Mouse (Mus musculus) adrenal gland, adult 8-10 months (tissue): ENCODE measurements around the gene Abcd3. TPM values are rescaled to one million over a fixed set of nuclear protein-coding genes. Genes with fewer than 3 reads are reported as not detected.

Experiments used
- DNase-seq: peaks from one replicate; pipeline ENCODE4 v3.0.0; 2022
- total RNA-seq, 4 experiments: library from RNA; stranded (reverse); gene quantifications; 2 replicates each; pipeline ENCODE4 v1.2.4; 2022

Abcd3 gene
- total RNA-seq = 10 to 100 TPM; 73.7 to 90.3 (median 78.7) TPM

DNA sequence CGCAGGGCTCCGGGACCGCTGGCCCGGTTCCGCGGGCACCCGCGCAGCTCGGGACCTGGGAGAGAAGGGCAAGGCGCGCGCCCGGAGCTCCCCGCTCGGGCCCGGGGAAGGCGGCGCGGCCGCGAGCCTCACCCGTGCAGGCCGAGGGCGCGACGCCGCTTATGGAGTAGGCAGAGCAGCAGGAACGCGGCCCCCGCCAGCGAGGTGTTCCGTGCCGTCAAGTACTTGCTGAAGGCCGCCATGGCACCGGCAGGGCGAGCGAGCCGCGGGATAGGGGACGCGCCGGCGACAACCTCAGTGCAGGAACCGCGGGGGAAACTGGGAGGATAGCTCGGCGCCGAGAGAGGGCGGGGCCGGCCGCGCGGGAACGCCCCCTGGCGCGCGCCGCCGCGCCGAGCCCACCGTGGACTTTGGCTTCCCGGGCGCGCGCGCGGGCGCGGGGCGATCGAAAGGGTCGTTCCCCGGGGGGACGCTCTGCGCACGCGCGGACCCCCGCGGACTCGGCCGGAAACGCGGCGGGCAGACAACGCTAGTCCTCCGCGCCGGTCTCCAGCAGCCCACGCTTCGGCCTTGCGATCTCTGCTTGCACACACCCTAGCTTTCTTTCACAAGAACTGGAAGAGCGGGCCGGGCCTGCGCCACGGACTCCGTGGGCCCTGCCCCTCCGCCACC, at the start of gene Abcd3:
Abcd3 (minus strand) TSS at position 426 of the 672 bp plus-strand sequence.
- DNase-seq = peak; percentile 80

DNA sequence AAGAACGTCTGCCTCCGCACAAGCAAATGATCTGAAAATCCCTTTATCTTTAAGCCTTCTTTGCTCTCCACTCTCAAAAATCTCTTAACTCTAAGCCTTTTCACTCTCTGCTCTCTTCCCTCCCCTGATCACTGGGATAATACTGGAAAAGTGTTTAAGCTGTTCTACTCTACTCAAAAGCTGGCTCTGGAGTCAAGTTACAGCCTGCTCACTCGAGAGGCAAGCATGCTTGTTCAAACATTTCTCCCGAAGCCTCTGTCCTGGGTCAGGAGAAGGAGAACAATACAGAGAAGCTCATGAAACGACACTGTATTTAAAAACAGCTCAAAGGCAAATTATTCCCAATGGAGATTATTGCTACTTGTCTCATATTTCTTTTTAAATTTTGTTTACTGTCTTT, 44.0 kb upstream of the Abcd3 start:
- DNase-seq = no peak

DNA sequence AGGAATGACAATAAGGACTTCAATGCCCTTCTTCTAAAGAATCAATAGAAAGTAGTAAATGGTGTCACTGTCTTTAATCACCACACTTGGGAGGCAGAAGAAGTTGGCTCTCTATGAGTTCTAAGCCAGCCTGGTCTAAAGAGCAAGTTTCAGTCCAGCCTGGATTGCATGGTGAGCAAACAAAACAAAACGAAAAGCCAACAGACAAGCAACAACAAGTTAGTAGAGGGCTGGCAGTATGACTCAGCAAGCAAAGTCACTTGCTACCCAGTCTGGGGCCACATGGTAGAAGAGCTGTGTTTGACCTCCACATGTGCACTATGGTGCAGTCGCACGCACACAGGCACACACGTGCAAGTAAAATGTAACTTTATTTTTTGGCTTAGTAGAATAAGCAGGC, 41.0 kb upstream of the Abcd3 start:
- DNase-seq = no peak

DNA sequence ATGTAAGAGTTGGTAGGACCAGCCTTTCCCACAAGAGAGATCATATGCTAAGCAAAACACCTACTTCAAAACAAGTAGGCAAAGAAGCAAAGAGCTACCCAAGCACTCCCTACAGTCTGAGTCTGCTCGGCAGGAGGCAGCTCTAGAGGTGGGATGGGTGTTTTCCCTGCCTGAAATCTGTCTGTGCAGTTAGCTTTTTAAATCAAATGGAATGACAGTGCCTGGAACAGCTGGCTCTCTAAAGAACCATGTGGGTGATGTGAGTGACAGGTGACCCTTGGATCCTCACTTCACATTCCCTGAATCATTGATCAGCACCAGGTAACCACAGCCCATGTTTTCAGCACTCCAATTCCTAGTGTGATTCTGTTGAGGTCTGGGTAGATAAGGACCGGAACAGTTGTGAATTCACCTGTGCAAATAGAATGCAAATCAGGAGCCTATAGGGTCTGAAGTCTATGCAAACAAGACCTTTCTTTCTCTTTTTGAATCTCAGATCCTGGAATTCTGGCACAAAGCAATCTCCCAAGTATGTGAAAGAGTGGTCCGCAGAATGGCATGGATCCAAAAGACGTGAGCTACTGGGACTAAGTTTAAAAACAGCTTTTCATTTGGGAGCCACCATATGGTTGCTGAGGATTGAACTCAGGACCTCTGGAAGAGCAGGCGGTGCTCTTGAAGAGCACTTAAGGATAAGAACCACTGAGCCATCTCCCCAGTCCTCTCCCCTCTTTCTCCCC, 38.8 kb upstream of the Abcd3 start:
- DNase-seq = no peak

DNA sequence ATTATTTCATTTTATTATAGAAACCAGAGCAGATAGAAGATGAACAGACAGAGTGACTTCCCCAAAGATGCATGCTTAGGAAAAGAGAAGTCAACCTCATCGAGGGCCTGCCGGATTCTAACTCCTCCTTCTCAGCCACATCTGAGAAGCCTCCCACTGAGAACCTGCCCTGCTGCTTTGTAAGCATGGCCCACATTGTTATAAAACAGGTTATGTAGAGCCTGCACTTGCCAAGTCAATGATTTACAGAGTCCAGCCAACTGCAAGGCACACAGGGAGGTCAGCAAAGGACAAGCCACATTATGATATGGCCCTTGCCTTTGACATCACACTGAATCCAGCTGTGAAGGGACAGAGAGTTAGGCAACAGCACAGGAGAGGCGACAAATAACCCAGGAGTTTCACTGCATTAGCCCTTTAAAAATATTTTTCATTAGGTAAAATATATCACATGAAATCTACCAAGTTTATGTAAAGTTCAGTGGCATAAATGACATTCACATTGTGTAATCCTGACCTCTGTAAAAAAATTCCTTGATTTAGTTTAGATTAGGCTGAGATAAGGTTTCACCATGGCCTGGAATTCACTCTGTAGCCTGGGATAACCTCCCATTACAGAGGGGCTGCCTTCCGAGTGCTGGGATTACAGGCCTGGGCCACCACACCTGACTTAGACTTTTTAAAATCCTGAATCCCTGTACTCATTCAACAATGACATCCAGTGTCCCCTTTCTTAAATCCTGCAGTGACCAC, 37.1 kb upstream of the Abcd3 start:
- DNase-seq = no peak

DNA sequence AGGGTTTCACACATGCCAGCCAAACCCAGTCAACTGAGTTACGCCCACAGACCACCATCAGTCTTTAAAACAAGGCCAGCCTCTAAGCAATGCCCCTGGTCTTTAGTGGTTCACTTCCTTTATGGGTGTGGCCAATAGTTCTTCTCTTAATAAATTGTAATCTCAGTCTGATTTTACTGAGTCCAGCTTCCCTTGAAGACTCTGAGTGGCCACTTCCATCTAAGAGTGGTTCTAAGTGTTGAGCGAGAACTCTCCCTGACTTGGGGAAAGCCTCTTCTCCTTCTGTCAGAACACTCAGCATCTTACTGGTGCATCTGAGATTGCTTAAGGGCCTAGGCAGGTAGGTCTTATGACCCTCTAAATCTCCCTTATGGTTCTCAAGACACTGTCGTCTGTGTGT, 35.9 kb upstream of the Abcd3 start:
- DNase-seq = no peak

DNA sequence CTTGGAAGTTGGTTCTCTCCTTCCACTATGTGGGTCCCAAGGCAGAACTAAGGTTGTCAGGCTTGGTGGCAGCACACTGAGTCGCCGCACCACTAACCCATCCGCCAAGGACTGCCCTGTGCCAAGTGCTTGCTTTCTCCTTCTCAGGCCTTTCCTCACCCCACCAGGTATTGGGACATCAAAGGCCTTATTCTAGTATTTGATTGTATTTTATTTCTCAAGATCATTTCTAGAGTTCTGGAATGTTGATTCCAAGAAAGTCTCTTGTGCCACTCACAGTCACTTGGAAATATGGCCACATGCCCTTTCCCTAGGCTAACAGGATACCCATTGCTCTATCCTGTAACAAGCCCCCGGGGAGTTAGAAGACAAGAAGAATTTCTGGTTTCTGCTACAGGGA, 35.3 kb upstream of the Abcd3 start:
- no peak for DNase-seq

DNA sequence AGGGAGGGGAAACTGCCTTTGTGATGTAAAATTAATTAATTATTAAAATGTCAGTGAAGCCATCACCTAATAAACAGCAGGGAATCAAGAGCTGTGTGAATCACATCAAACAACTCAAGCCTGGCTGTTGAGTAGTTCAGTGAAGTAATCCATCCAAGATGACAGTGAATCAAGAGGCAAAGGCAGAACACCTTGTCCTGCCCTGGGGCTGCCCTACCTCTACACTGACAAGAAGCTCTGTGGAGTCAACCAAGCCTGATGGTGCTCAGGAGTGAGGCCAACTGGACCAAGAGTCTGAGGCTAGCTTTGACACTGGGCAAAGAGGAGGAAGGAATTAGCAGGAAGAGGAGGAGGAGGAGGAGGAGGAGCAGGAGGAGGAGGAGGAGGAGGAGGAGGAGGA, 32.2 kb upstream of the Abcd3 start:
- DNase-seq = no peak

DNA sequence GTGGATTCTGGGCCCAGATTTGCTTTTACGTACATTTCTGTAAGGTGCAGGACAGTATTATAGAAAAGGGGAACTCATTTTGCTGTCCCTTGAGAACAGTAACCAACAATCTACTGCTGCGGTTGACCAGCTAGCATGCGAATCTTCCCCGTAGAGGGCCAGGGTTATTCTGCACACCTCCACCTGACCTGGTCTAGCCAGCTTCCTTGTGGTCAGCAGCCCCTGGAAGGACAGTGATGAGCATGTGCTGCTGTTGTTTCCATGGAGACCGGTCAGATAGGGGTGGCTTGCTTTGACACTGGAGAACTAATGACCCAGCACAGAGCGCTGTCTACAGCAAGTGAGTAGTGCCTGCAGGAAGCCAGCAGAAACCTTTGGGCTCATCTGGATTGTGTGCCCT, 29.6 kb upstream of the Abcd3 start:
- DNase-seq = no peak

DNA sequence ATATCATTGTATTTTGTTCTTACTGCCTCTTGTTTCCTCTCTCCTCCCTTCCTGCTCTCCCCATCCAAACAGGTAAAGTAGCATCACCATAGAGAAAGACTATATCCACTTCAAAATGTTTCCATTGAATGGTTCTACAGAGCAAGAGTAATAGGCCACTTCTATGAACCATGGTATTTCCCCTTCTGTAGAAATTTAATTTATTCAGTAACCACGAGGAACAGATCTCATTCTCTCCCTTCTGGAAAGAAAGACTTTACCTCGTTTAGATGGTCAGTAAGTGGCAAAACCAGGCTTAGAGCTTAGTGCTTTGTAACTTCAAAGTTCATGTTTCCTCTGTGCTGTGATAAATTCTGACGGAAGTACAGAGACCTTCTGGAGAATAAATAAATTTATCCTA, 28.9 kb upstream of the Abcd3 start:
- DNase-seq = no peak

DNA sequence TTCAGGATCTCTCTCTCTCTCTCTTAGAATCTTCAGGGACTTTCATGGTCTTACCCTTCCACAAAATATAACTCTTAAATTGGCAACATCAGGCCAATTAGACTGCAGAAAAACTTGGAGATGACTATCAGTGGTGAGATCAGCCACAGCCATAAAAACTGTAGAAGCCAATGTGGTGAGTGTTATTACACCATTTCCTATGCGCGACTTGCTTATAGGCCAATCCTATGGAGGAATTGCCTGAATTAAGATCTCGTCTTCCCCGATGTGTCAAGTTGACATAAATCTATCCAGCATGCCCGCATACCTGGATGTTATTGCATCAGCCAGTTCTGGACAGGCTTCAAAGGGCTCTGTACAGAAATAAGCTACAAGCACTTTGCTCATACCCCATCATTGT, 28.2 kb upstream of the Abcd3 start:
- no peak for DNase-seq

DNA sequence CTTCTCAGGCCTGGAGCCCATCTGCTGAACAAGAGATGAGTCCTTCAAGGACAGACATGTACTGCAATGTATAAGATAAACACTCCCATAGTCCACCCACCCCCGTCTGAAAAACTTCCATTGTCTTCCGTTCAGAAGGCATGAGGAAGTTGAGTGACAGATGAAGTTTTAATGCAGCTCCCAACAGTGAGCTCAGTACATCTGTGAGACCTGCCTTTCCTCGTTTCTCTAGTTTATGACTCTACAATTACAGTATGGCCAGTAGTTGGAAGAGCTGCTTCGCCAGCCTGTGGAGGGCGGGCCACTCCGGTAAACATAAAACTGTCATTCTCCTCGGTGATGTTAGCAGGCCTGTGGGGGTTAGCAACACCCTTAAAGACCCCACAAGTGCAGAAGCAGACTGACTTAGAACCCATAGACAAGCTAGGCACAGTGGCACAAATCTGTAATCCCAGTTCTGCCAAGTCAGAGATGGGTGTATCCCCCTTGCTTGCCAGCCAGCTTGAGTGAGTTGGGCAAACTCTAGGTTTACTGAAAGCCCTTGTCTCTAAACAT, 27.3 kb upstream of the Abcd3 start:
- DNase-seq = no peak

DNA sequence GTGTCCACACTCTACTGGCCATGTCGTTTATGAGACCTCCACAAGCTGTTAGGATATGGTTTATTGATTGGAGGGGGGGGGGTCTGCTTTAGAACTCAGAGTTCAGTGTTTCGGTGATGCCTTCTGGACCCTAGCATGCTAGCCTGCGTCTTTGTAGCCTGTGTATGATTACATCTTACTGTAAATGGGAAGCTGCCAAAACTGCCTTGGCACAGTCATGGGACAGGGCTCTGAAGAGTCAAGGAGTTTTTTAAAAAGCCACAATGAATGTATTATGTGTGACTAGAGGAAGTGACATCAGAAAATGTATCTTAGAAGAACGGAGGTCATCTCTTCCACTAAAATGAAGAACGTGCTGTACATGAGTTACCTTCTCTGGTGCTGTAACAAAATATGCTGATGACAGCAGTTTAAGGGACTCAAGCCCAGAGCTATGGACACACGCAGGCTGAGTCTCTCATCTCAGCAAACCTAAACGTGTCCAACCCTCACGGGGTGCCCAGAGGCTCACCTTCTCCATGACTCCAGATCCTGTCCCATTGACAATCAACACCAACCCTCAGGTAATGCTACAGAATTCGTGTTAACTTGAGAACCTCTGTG, 26.4 kb upstream of the Abcd3 start:
- DNase-seq = no peak

DNA sequence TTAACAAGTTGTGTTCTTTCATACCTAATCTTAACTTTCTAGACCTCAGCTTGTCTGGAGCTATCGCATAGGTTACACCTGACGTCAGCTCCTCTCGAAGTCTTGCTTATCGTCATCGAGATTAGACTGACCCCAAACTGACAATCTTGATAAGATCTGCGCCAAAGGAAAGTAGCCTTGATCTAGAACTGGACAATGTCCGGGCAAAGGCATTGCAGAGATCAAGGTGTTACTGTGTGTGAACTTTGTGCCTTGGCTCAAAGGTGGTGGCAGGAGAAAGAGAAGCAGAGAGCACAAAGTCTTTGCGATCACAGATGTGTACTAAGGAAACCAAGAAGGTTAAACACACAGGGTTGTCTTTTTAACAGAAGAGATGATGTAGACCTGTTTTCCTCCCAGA, 25.2 kb upstream of the Abcd3 start:
- DNase-seq = no peak

DNA sequence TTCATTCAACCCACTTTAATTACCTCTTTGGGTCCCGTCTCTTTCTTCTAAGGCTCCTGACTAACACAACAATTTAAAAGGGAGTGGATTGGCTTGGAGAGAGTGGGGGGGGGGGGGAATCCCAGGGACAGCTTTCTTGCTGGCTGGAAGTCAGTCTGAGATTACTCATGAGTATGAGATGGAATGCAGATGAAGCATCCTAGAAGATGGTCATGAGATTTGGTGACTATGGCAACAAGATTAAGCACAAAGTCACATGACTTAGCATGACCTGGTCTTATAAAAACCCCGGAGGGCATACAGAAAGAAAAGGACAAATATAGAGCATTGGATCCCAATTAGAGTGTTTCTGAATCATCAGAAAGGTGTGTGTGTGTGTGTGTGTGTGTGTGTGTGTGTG, 19.6 kb upstream of the Abcd3 start:
- no peak for DNase-seq

DNA sequence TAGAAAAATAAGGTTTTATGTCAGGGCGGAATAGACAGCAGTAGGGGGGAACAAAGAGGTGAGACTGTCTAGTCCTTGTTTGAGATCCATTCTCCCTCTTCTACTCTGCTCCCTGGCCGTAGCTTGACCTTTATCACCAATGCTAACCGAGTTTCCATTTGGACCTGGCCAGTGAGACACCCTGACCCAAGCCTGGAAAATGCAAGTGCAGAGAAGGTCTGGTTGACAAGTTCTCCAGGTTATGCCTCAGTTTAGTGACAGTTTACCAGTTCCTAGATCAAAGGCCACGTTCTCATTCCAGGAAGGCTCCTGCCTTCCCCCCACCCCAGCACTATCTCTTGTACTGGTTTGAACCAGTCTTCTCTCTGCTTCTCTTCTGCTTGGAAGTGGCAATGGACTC, 19.1 kb upstream of the Abcd3 start:
- no peak for DNase-seq

DNA sequence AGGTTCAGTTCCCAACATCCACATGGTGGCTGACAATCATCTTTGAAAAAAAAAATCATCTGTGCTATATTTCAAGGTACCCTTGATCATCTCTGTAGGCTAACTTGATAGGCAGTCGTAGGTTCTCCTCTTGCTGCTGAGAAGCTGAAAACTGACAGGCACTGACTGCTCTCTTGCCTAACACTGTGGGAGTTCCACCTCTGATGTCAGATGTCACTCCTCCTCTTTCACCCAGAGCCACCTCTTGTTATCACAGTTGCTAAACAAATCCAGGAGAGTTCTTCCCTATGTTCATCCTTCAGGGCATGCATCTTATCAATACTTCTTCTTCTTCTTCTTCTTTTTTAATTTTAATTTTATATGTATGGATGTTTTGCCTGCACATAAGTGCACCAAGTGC, 10.0 kb upstream of the Abcd3 start:
- no peak for DNase-seq

DNA sequence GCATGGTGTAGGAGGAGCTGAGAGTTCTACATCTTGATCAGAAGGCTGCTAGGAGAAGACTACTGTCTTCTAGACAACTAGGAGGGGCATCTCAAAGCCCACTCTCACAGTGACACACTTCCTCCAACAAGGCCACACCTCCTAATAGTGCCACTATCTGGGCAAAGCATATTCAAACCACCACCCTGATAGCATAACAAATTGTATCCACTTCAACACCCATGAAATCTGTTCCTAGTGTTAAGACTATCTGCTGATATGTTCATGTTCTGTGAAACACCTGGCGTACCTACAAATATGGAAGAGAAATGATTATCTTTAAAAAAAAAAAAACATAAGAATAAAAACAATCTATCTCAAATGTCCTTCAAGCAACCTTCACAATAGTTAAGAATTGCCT, 9.2 kb upstream of the Abcd3 start:
- DNase-seq = no peak

DNA sequence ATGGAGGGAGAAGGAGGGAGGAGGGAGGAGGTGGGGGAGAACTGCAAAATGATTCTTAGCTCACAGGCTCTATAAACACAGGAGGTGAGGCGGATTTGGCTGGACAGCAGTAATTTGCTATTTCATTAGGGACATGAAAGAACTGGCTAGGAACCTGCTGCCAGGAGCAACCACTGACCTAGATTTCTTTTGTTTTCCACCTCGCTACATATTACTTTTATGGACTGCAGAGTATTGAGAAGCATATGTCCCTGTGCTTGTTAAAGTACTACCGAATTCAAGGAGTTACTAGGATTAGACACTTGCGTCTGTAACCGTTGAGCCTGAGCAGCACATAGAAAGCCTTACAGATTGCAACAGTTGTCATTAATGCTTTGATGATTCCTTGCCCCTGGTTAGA, 7.5 kb upstream of the Abcd3 start:
- no peak for DNase-seq

DNA sequence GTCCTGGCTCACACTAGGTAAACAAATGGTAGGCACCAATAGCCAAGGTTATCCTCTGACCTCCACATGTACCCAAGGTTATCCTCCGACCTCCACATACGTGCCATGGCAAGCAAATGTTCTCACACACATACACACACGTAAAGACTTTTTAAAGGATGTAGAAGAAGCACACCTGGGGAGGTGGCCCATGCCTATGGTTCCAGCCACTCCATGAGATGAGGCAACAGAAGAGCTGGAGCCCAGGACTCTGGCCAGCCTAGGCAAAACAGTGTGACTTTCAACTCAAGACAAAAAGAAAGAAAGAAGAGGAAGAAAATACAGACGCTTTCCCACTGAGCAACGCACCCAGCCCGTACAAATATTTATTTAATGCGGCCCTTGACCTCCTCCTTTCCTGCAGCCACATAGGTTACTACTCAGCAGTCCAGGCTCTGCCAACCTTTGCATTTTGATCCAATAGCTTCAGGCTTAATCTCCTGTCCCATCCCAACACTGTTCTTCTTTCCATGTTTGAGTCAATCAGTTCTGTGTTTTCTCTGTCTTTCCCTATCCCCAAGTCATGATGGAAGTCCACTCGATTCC, 6.5 kb upstream of the Abcd3 start:
- DNase-seq = no peak

DNA sequence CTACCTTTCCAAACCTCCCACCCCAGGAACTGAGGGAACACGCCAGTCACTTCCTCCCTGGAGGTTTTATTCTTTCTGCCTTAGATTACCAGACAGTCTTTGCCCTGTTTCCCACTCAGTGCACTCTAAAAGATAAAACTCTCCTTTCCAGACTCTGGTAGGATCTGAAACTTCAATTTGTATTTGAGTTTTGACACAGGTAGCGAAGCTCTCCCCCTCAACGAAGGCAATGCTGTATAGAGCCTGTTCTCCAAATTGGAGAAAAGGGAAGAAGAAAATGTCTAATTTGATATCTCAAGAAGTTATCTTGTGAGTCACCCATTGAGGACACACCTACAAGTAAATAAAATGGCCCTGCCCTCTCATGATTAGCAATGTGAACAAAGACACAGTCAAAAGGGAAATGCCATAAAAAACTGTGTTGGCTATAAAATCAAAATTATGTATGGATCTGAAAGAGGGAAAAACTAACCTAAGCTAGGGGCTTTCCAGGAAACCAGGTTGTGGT, 4.6 kb upstream of the Abcd3 start:
- no peak for DNase-seq

DNA sequence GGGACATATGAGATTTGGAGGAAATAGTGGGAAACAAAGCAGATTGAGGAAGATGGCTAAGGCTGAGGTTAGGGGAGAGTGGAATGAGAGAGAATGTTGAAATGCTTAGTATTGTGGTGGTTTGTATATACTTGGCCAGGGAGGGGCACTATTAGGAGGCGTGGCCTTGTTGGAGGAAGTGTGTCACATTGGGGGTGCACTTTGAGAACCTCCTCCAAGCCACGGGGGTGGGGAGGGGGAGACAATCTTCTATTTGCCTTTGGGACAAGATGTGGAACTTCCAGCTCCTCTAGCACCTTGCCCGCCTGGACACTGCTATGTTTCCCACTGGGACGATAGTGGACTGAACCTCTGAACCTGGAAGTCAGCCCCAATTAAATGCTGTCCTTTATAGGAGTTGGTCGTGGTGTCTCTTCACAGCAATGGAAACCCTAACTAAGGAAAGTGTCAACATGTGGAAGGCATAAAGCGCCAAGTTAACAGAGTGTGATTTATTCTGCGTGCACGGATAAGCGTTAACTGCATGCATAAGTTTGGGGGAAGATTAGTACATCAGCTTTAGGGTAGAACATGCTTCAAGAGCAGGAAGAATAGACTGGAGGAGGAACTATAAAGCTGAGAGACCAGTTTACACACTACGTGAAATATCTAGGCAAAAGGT, 3.8 kb upstream of the Abcd3 start:
- no peak for DNase-seq
